Mouse (Mus musculus) embryonic facial prominence, embryonic 11.5 days (tissue): ENCODE measurements around the gene Tmem218. TPM values are rescaled to one million over a fixed set of nuclear protein-coding genes. Genes with fewer than 3 reads are reported as not detected.

ENCODE experiments used
- ATAC-seq: fragments of 200-750 bp; cut with Nextera tagmentation; replicated peaks from 2 replicates; pipeline ENCODE4 v1.8.0; 2017; ENCODE audit warnings: low read depth; ENCODE audit not compliant: insufficient number of reproducible peaks, low FRiP score, low TSS enrichment
- DNase-seq: peaks from one replicate; pipeline ENCODE4 v3.0.0-alpha.2; 2015; ENCODE audit warnings: low spot score
- H3K27ac ChIP-seq: fragments of 300-500 bp; sonication (generic); replicated peaks from 2 replicates; pipeline ENCODE4 v1.5.1; 2014; ENCODE audit warnings: mild to moderate bottlenecking, low read depth, low read length, control low read depth
- H3K27me3 ChIP-seq: fragments of 300-500 bp; sonication (generic); 2 replicates; pipeline ENCODE4 v1.6.1; 2014; ENCODE audit warnings: mild to moderate bottlenecking, low read length, moderate library complexity, mixed read lengths; ENCODE audit not compliant: control insufficient read depth, insufficient read depth
- H3K36me3 ChIP-seq: fragments of 300-500 bp; sonication (generic); replicated peaks from 2 replicates; pipeline ENCODE4 v1.6.1; 2014; ENCODE audit warnings: low read depth, mild to moderate bottlenecking, low read length, moderate library complexity, mixed read lengths; ENCODE audit not compliant: control insufficient read depth, insufficient read depth
- H3K4me1 ChIP-seq: fragments of 300-500 bp; sonication (generic); 2 replicates; pipeline ENCODE4 v1.6.1; 2014; ENCODE audit warnings: low read length, mixed read lengths; ENCODE audit not compliant: control insufficient read depth, insufficient read depth
- H3K4me2 ChIP-seq: fragments of 300-500 bp; sonication (generic); 2 replicates; pipeline ENCODE4 v1.6.1; 2014; ENCODE audit warnings: low read depth, mild to moderate bottlenecking, control low read depth, low read length, moderate library complexity
- H3K4me3 ChIP-seq: fragments of 300-500 bp; sonication (generic); 2 replicates; pipeline ENCODE4 v1.5.1; 2014; ENCODE audit warnings: low read depth, low read length, control low read depth
- H3K9ac ChIP-seq: fragments of 300-500 bp; sonication (generic); replicated peaks from 2 replicates; pipeline ENCODE4 v1.6.1; 2014; ENCODE audit warnings: mild to moderate bottlenecking, control low read depth, low read length
- H3K9me3 ChIP-seq: fragments of 300-500 bp; sonication (generic); replicated peaks from 2 replicates; pipeline ENCODE4 v1.6.1; 2016; ENCODE audit warnings: mild to moderate bottlenecking, low read length, inconsistent platforms, mixed read lengths; ENCODE audit not compliant: control insufficient read depth
- WGBS: fragments of 180-500 bp; shearing (Covaris S2); extraction: QIAGEN DNeasy Blood & Tissue Kit; methylation state at CpG from one replicate; pipeline ENCODE4 v1.1.7; 2014; 5-methylcytosine and 5-hydroxymethylcytosine counted together
- polyA plus RNA-seq: library from polyadenylated mRNA; unstranded; fragments of >200 nt; fragmentation: Nextera tagmentation; extraction: Ambion mirVana; gene quantifications from 2 replicates; pipeline ENCODE4 v1.2.1, GENCODE M21; 2014

Tmem218 gene
- polyA plus RNA-seq, 1 experiment from 2014 or later: 15.7 TPM

- Histone ChIP-seq H3K4me3 (no peak overlapping the region), H3K36me3 (no peaks in the 10 kb centered on the region), H3K4me1 (no peaks in the 10 kb centered on the region), H3K27ac (no peak overlapping the region), H3K4me2 (no peak overlapping the region), H3K9ac (no peak overlapping the region), H3K9me3 (no peaks in the 10 kb centered on the region), H3K27me3 (no peaks in the 10 kb centered on the region)
- ATAC-seq (no peak), DNase-seq (no peak)
- 89% methylated on average over 4 of the region's 4 CpGs for WGBS
Observed at GRCm38 (mm10) chr9:37179596-37179995, 28.4 kb upstream of the Tmem218 start.

DNA sequence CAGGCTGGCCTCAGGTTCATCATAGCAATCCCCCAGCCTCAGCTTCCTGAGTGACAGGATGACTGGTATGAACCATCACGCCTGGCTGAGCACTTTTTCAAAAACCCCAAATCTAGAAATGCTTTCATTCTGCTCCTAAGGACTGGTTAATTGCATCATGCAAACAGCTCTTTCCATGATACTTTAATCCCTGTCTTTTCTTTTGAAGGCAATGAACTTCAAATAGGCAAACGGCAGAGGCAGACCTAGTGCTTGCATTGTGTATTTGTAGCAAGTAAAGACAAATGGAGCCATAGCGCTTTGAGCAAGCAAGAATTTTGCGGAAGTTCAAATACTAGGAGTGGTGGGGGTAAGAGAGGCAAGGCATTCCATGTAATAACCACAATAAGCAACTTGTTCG, 26.4 kb upstream of the Tmem218 start:
- no peak overlapping the region for H3K4me2 ChIP-seq
- no peak for DNase-seq
- no peak for ATAC-seq
- no peaks in the 10 kb centered on the region for H3K36me3 ChIP-seq
- no peak overlapping the region for H3K9ac ChIP-seq
- no peaks in the 10 kb centered on the region for H3K9me3 ChIP-seq
- H3K4me1 ChIP-seq: no peaks in the 10 kb centered on the region
- 72% methylated on average over 5 of the region's 5 CpGs for WGBS
- no peak overlapping the region for H3K27ac ChIP-seq
- no peak overlapping the region for H3K4me3 ChIP-seq
- H3K27me3 ChIP-seq: no peaks in the 10 kb centered on the region

- H3K36me3 ChIP-seq: no peaks in the 10 kb centered on the region
- no peak for ATAC-seq
- H3K9me3 ChIP-seq: no peaks in the 10 kb centered on the region
- no peak overlapping the region for H3K27ac ChIP-seq
- no peaks in the 10 kb centered on the region for H3K4me1 ChIP-seq
- DNase-seq: no peak
- no peaks in the 10 kb centered on the region for H3K27me3 ChIP-seq
- H3K9ac ChIP-seq: no peak overlapping the region
- H3K4me3 ChIP-seq: no peak overlapping the region
- 80% methylated on average over 2 of the region's 2 CpGs for WGBS
- no peak overlapping the region for H3K4me2 ChIP-seq
Observed at GRCm38 (mm10) chr9:37183176-37183575, 24.8 kb upstream of the Tmem218 start.

DNA sequence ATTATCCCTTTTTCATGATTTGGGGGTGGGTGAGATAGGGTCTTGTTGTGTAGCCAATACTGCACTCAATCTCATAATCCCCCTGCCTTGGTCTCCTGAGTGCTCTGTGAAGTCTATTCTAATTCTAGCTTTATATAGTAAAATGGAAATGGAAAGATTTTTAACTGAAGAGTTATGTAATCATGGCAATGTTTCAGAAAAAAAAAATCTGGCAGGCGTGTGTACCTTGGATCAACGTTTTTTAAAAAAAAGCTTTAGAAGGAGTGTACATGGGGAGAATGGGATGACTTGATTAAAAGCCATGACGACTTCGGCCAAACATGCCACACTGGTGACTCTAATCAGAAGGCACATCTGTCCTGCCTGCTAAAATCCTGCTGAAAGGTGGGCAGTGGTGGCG, 20.6 kb upstream of the Tmem218 start:
- H3K27me3 ChIP-seq: no peaks in the 10 kb centered on the region
- ATAC-seq (no peak), DNase-seq (no peak)
- H3K4me1 ChIP-seq: no peaks in the 10 kb centered on the region
- no peaks in the 10 kb centered on the region for H3K9me3 ChIP-seq
- no peak overlapping the region for H3K4me3 ChIP-seq
- no peak overlapping the region for H3K27ac ChIP-seq
- no peak overlapping the region for H3K4me2 ChIP-seq
- no peaks in the 10 kb centered on the region for H3K36me3 ChIP-seq
- no peak overlapping the region for H3K9ac ChIP-seq
- whole genome bisulfite sequencing: 85% methylated on average over 5 of the region's 5 CpGs

GRCm38 (mm10) chr9:37188024-37188423, 20.0 kb upstream of the Tmem218 start:
- WGBS: 81% methylated on average over 3 of the region's 3 CpGs
- Histone ChIP-seq H3K36me3 (no peaks in the 10 kb centered on the region), H3K9ac (no peak overlapping the region), H3K27me3 (no peaks in the 10 kb centered on the region), H3K4me2 (no peak overlapping the region), H3K4me3 (no peak overlapping the region), H3K4me1 (no peaks in the 10 kb centered on the region), H3K9me3 (no peaks in the 10 kb centered on the region), H3K27ac (no peak overlapping the region)
- ATAC-seq (no peak), DNase-seq (no peak)

DNA sequence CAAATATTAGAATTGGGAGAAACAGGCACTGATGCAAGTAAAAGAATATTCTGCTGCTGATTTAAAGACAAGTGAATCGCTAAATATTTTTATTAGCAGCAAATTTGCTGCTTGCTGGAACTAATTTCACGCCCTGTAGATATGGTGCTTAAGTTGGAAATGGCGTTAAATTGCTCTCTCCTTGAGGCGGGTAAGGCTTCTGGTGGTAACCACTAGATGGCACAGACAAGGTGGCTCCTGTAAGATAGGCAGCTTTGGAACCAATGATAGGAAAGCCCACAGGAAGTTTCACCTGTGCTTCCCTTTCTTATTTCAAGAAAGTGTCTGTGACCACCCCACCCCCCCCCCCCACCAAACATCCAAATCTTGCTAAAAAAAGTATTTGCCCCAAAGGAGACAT, 11.0 kb upstream of the Tmem218 start:
- H3K4me3 ChIP-seq: no peak overlapping the region
- no peak overlapping the region for H3K4me2 ChIP-seq
- H3K27me3 ChIP-seq: no peaks in the 10 kb centered on the region
- H3K9ac ChIP-seq: no peak overlapping the region
- no peaks in the 10 kb centered on the region for H3K9me3 ChIP-seq
- ATAC-seq (no peak), DNase-seq (no peak)
- 71% methylated on average over 4 of the region's 4 CpGs for WGBS
- H3K36me3 ChIP-seq: no peaks in the 10 kb centered on the region
- H3K27ac ChIP-seq: no peak overlapping the region
- H3K4me1 ChIP-seq: no peaks in the 10 kb centered on the region

DNA sequence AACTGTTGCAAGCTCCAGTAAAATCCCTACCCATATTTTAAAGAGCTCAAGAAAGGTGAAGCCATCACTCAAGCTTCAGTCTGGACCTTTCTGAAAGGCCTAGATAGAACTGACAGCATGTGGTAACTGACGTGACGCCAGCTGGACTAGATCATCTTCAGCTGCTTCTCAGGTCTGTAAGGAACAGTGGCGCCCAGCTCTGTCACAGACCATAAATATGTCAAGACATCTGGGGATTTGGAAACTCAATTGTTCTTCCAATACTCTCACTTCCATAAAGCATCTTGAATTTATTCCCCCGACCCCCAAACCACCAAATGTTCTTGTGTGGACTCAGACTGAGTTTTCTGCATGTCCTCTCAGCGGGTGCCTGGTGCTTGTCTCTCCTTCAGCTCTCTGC, 7.6 kb upstream of the Tmem218 start:
- no peaks in the 10 kb centered on the region for H3K27me3 ChIP-seq
- 80% methylated on average over 5 of the region's 5 CpGs for WGBS
- no peak overlapping the region for H3K4me3 ChIP-seq
- H3K36me3 ChIP-seq: no peaks in the 10 kb centered on the region
- no peak for ATAC-seq
- no peak for DNase-seq
- H3K4me1 ChIP-seq: no peaks in the 10 kb centered on the region
- no peak overlapping the region for H3K27ac ChIP-seq
- no peak overlapping the region for H3K4me2 ChIP-seq
- H3K9ac ChIP-seq: no peak overlapping the region
- no peaks in the 10 kb centered on the region for H3K9me3 ChIP-seq

DNA sequence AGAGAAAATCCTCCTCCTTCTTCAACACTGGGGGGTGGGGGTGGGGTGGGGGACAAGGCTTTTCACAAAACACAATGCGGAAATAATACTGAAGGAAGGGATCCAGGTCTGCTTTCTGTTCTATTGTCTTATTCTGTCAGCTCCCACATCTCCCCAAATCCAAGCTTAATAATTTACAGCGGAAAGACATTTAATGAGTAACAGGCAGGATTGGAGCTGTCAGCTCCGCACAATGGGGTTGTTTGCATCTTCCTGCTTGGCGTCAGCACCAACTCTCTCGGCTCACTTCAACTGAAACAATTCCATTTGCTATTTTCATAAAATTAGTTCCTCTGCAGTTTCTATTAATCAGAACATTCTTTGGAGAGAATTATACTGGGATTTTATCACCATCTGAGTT, 4.1 kb upstream of the Tmem218 start:
- WGBS: 48% methylated on average over 5 of the region's 5 CpGs
- no peaks in the 10 kb centered on the region for H3K27me3 ChIP-seq
- H3K36me3 ChIP-seq: no peaks in the 10 kb centered on the region
- H3K4me2 ChIP-seq: no peak overlapping the region
- H3K9me3 ChIP-seq: no peaks in the 10 kb centered on the region
- ATAC-seq: no peak
- no peak overlapping the region for H3K27ac ChIP-seq
- no peaks in the 10 kb centered on the region for H3K4me1 ChIP-seq
- H3K9ac ChIP-seq: no peak overlapping the region
- DNase-seq: no peak
- H3K4me3 ChIP-seq: no peak overlapping the region
